ENCODE assay signal across 9 mouse cellular contexts in genomic region chr5:105322543-105322942, GRCm38 (mm10). TPM values are rescaled to one million over a fixed set of nuclear protein-coding genes. Genes with fewer than 3 reads are reported as not detected.
DNase-seq lines count a peak whose midpoint lies in the region; ATAC-seq and TF ChIP-seq lines count a peak whose summit lies in the region.
"Had no signal": no experiment of that assay in that cellular context is flagged by ENCODE, and none has a peak within 500 bp of the region (broad histone marks: within the 10 kb centered on the region; RNA-seq: fewer than 3 reads in every experiment).

No protein-coding gene starts in this region.

- ATAC-seq in liver, embryonic 11.5 days (replicated peaks; ENCODE audit: low FRiP score), result no peak

- no peaks in the 10 kb centered on the region for H3K79me2 ChIP-seq in heart, adult 2 months (replicated peaks; ENCODE audit: control insufficient read depth, insufficient read depth, low read length)
- no peaks in the 10 kb centered on the region for H3K79me2 ChIP-seq in liver, adult 2 months (ENCODE audit: control insufficient read depth, insufficient read depth, low read length)
- no peaks in the 10 kb centered on the region for H3K79me2 ChIP-seq in MEL (ENCODE audit: control insufficient read depth, insufficient read depth, low read length, poor library complexity)

- H3K36me3 ChIP-seq in heart, adult 2 months (ENCODE audit: control insufficient read depth, insufficient read depth, low read length), result no peaks in the 10 kb centered on the region
- peaks cover 53% of the 10 kb centered on the region for H3K36me3 ChIP-seq in liver, adult 2 months (ENCODE audit: control insufficient read depth, insufficient read depth, low read length)
- H3K36me3 ChIP-seq in liver, embryonic 11.5 days (ENCODE audit: control insufficient read depth, insufficient read depth, low read length), result no peaks in the 10 kb centered on the region
- H3K36me3 ChIP-seq in MEL (ENCODE audit: control insufficient read depth in 1 of 2, insufficient read depth in 2 of 2, low read length in 2 of 2), result no peaks in the 10 kb centered on the region

- no peak overlapping the region for H3K4me2 ChIP-seq in liver, embryonic 11.5 days

- DNase-seq in heart, adult 2 months, result no peak
- no peak for DNase-seq in heart, postnatal 36 days
- DNase-seq in liver, adult 2 months (ENCODE audit: extremely low read depth, low read depth, low spot score), result peak; percentile 18
- no peak for DNase-seq in liver, embryonic 11.5 days (ENCODE audit: low spot score)
- DNase-seq in MEL (ENCODE audit: low read depth, low spot score), result peak; percentile 8
- peak; percentile 15 for DNase-seq in lung, postnatal 14 days
- no peak for DNase-seq in thymus, postnatal 4 days

- TF ChIP-seq RAD21 in MEL (IDR thresholded peaks at IDR 0.05; ENCODE audit: low read depth, low read length), result peak; percentile 59

- no peak overlapping the region for H3K4me3 ChIP-seq in heart, adult 2 months
- no peak overlapping the region for H3K4me3 ChIP-seq in liver, adult 2 months (ENCODE audit: insufficient read depth, low read depth, low read length)
- no peak overlapping the region for H3K4me3 ChIP-seq in liver, embryonic 11.5 days (ENCODE audit: low read depth, low read length)
- H3K4me3 ChIP-seq in MEL (ENCODE audit: control insufficient read depth in 1 of 2, insufficient read depth in 1 of 2, low read depth in 2 of 2, low read length in 2 of 2), result no peak overlapping the region

- 73% methylated on average over 2 of the region's 2 CpGs for WGBS in heart, adult 2 months
- WGBS in liver, adult 2 months, result 80% methylated on average over 2 of the region's 2 CpGs
- WGBS in liver, embryonic 11.5 days, result 54% methylated on average over 2 of the region's 2 CpGs

- TF ChIP-seq EP300 in heart, adult 2 months (IDR thresholded peaks at IDR 0.05; ENCODE audit: insufficient read depth, low read depth, low read length), result no peak
- no peak for TF ChIP-seq EP300 in MEL (IDR thresholded peaks at IDR 0.05; ENCODE audit: low read depth in 1 of 2, low read length in 2 of 2)

- H3K9me3 ChIP-seq in liver, embryonic 11.5 days (ENCODE audit: control insufficient read depth, low read length), result no peaks in the 10 kb centered on the region
- H3K9me3 ChIP-seq in MEL (replicated peaks; ENCODE audit: insufficient read depth, low read length), result no peaks in the 10 kb centered on the region

- H3K27me3 ChIP-seq in heart, adult 2 months (ENCODE audit: control insufficient read depth, insufficient read depth, low read length), result no peaks in the 10 kb centered on the region
- no peaks in the 10 kb centered on the region for H3K27me3 ChIP-seq in liver, adult 2 months (ENCODE audit: control insufficient read depth, insufficient read depth, low read length)
- no peaks in the 10 kb centered on the region for H3K27me3 ChIP-seq in liver, embryonic 11.5 days (replicated peaks; ENCODE audit: control insufficient read depth, insufficient read depth, low read length)
- no peaks in the 10 kb centered on the region for H3K27me3 ChIP-seq in MEL (ENCODE audit: control insufficient read depth in 1 of 2, insufficient read depth in 2 of 2, low read length in 2 of 2)

- no peak overlapping the region for H3K9ac ChIP-seq in heart, adult 2 months (ENCODE audit: low read depth, low read length)
- H3K9ac ChIP-seq in liver, adult 2 months (ENCODE audit: low read depth, low read length), result no peak overlapping the region
- no peak overlapping the region for H3K9ac ChIP-seq in liver, embryonic 11.5 days (ENCODE audit: low read depth, low read length)
- H3K9ac ChIP-seq in MEL (ENCODE audit: control insufficient read depth, low read depth, low read length, poor library complexity, severe bottlenecking), result no peak overlapping the region

- H3K27ac ChIP-seq in heart, adult 2 months, result no peak overlapping the region
- no peak overlapping the region for H3K27ac ChIP-seq in liver, adult 2 months (replicated peaks; ENCODE audit: insufficient read depth, low read depth, low read length)
- H3K27ac ChIP-seq in liver, embryonic 11.5 days (ENCODE audit: low read depth, low read length), result no peak overlapping the region
- no peak overlapping the region for H3K27ac ChIP-seq in MEL (ENCODE audit: control insufficient read depth, low read depth, low read length)

- no peak for TF ChIP-seq POLR2A in heart, adult 2 months (IDR thresholded peaks at IDR 0.05; ENCODE audit: insufficient read depth, low read depth, low read length)
- TF ChIP-seq POLR2A in liver, adult 2 months (IDR thresholded peaks at IDR 0.05; ENCODE audit: extremely low read depth, insufficient read depth, low read length), result no peak
- no peak for TF ChIP-seq POLR2A in MEL (IDR thresholded peaks at IDR 0.05; ENCODE audit: control insufficient read depth in 1 of 2, insufficient read depth in 1 of 2, low read depth in 1 of 2, low read length in 2 of 2, poor library complexity in 1 of 2)

- TF ChIP-seq CTCF in heart, adult 2 months (IDR thresholded peaks at IDR 0.05), result peak; percentile 88
- TF ChIP-seq CTCF in liver, adult 2 months (IDR thresholded peaks at IDR 0.05; ENCODE audit: low read depth, low read length), result 0 out of 2 replicates have a peak, but pooled peaks have one; percentile 18
- TF ChIP-seq CTCF in MEL (IDR thresholded peaks at IDR 0.05 in 2 of 3, conservative IDR thresholded peaks at IDR 0.05 in 1 of 3; ENCODE audit: control insufficient read depth in 1 of 3, insufficient read depth in 1 of 3, low read depth in 2 of 3, low read length in 3 of 3, poor library complexity in 1 of 3, severe bottlenecking in 1 of 3), result peak in 2 of 3 experiments; percentile 7 to 42; a peak in 2 of 6 replicates

- intact Hi-C loops in heart, adult 2 months (cut with DNase I), result loop anchor here (1.0 kb wide), 1 partner anchor 336 kb away; no protein-coding TSS in a partner anchor
- intact Hi-C loops in heart, postnatal 36 days (cut with DNase I), result loop anchor here (1.0 to 10.0 kb wide), 2 partner anchors 336 to 598 kb away; no protein-coding TSS in a partner anchor

- no peaks in the 10 kb centered on the region for H3K4me1 ChIP-seq in heart, adult 2 months (ENCODE audit: control insufficient read depth, insufficient read depth, low read length)
- no peaks in the 10 kb centered on the region for H3K4me1 ChIP-seq in liver, adult 2 months (ENCODE audit: control insufficient read depth, insufficient read depth, low read length)
- H3K4me1 ChIP-seq in liver, embryonic 11.5 days (replicated peaks; ENCODE audit: control insufficient read depth, insufficient read depth, low read length), result no peaks in the 10 kb centered on the region
- H3K4me1 ChIP-seq in MEL (ENCODE audit: control insufficient read depth in 1 of 2, insufficient read depth in 2 of 2, low read length in 2 of 2), result no peaks in the 10 kb centered on the region

TF ChIP-seq in MEL, 35 proteins besides CTCF, POLR2A, EP300 and RAD21:
- TF ChIP-seq JUND (IDR thresholded peaks at IDR 0.05; ENCODE audit: low read depth, low read length) (no peak), ELF1 (IDR thresholded peaks at IDR 0.05; ENCODE audit: low read depth, low read length) (no peak), SMC3 (IDR thresholded peaks at IDR 0.05; ENCODE audit: low read depth, low read length) (peak; percentile 41), USF2 (IDR thresholded peaks at IDR 0.05; ENCODE audit: borderline replicate concordance in 1 of 2, insufficient read depth in 1 of 2, low read depth in 1 of 2, low read length in 2 of 2) (no peak)

RNA-seq across cellular contexts. Expression of gene Gbp6, which starts 29.0 kb away (rescaled TPM):
- total RNA-seq in heart, adult 2 months (2021), result 10 to 100 TPM; 14.3 to 22.0 TPM
- 4.9 and 5.9 TPM in 2 replicates for polyA plus RNA-seq in heart, adult 2 months (2012; rRNA removed)
- 1 to 10 TPM; 7.9 to 8.8 TPM for total RNA-seq in heart, postnatal 36 days (2021)
- total RNA-seq in liver, adult 2 months (2014; rRNA removed), result 12.4 and 12.8 TPM in 2 replicates
- polyA plus RNA-seq in liver, adult 2 months (2012; rRNA removed), result 5.1 and 5.2 TPM in 2 replicates
- 0.18 and 0.25 TPM in 2 replicates for polyA plus RNA-seq in liver, embryonic 11.5 days (2014; fragmentation: Nextera tagmentation; extraction: Ambion mirVana)
- total RNA-seq in MEL (2012; rRNA removed), result 0.15 TPM in 1 of 2 replicates, not detected in the other
- polyA plus RNA-seq in MEL (2012; ENCODE audit: insufficient read depth in 1 of 2, insufficient read length in 2 of 2, low read depth in 1 of 2, low replicate concordance in 2 of 2, missing spikeins in 1 of 2), result not detected

RNA-seq across cellular contexts. Expression of gene Gm43302, which starts 29.0 kb away (rescaled TPM):
- total RNA-seq in heart, adult 2 months (2021), result 1 to 10 TPM in 1 of 2 experiments, under 1 TPM in 1; 0.25 to 1.9 TPM
- polyA plus RNA-seq in heart, adult 2 months (2012; rRNA removed), result 3.0 and 4.5 TPM in 2 replicates
- under 1 TPM in 1 of 2 experiments, not detected in 1; 0.49 TPM for total RNA-seq in heart, postnatal 36 days (2021)
- 3.0 and 4.6 TPM in 2 replicates for total RNA-seq in liver, adult 2 months (2014; rRNA removed)
- polyA plus RNA-seq in liver, adult 2 months (2012; rRNA removed), result 3.4 and 5.3 TPM in 2 replicates
- polyA plus RNA-seq in liver, embryonic 11.5 days (2014; fragmentation: Nextera tagmentation; extraction: Ambion mirVana), result not detected in 2 replicates
- total RNA-seq in MEL (2012; rRNA removed), result not detected in 2 replicates
- polyA plus RNA-seq in MEL (2012; ENCODE audit: insufficient read depth in 1 of 2, insufficient read length in 2 of 2, low read depth in 1 of 2, low replicate concordance in 2 of 2, missing spikeins in 1 of 2), result not detected
- total RNA-seq: hematopoietic stem cell, adult 5-6 weeks; left cerebral cortex, postnatal 10 days had no signal

Comparison
In these comparisons a context has a peak if more than half of its experiments do, and no peak if none do; other contexts are left out.
1. DNase-seq: peak in liver, adult 2 months (single experiment), MEL (single experiment) and lung, postnatal 14 days (single experiment); none in heart, adult 2 months (0 of 2), heart, postnatal 36 days (0 of 2), liver, embryonic 11.5 days (single experiment) and thymus, postnatal 4 days (single experiment).
2. CTCF ChIP-seq: peak in every context shown above with its lines; median percentile 88 in heart, adult 2 months; 24 in MEL; 18 in liver, adult 2 months.